Mouse (Mus musculus) kidney, embryonic 14.5 days (tissue): ENCODE data around the gene Alg6. TPM values are rescaled to one million over a fixed set of nuclear protein-coding genes. Genes with fewer than 3 reads are reported as not detected.

ENCODE experiments used
- ATAC-seq: fragments of 200-750 bp; cut with Nextera tagmentation; 2 replicates; pipeline ENCODE4 v1.8.0; 2017; ENCODE audit warnings: moderate number of reproducible peaks, mild to moderate bottlenecking, moderate TSS enrichment, moderate library complexity; ENCODE audit not compliant: low FRiP score, low TSS enrichment
- H3K27ac ChIP-seq: fragments of 300-500 bp; sonication (generic); 2 replicates; pipeline ENCODE4 v1.5.1; 2014; ENCODE audit warnings: low read depth, mild to moderate bottlenecking, low read length, moderate library complexity, mixed read lengths
- H3K27me3 ChIP-seq: fragments of 300-500 bp; sonication (generic); 2 replicates; pipeline ENCODE4 v1.6.1; 2014; ENCODE audit warnings: mild to moderate bottlenecking, low read length; ENCODE audit not compliant: control insufficient read depth, insufficient read depth
- H3K36me3 ChIP-seq: fragments of 300-500 bp; sonication (generic); 2 replicates; pipeline ENCODE4 v1.6.1; 2014; ENCODE audit warnings: low read length, mixed read lengths; ENCODE audit not compliant: control insufficient read depth, insufficient read depth
- H3K4me1 ChIP-seq: fragments of 300-500 bp; sonication (generic); 2 replicates; pipeline ENCODE4 v1.6.1; 2014; ENCODE audit warnings: low read length, mixed read lengths; ENCODE audit not compliant: control insufficient read depth, insufficient read depth
- H3K4me2 ChIP-seq: fragments of 300-500 bp; sonication (generic); replicated peaks from 2 replicates; pipeline ENCODE4 v1.6.1; 2014; ENCODE audit warnings: low read depth, mild to moderate bottlenecking, low read length
- H3K4me3 ChIP-seq: fragments of 300-500 bp; sonication (generic); 2 replicates; pipeline ENCODE4 v1.5.1; 2014; ENCODE audit warnings: mild to moderate bottlenecking, low read length
- H3K9ac ChIP-seq: fragments of 300-500 bp; sonication (generic); 2 replicates; pipeline ENCODE4 v1.6.1; 2014; ENCODE audit warnings: low read depth, mild to moderate bottlenecking, low read length, moderate library complexity
- H3K9me3 ChIP-seq: fragments of 300-500 bp; sonication (generic); 2 replicates; pipeline ENCODE4 v1.6.1; 2016; ENCODE audit warnings: low read length; ENCODE audit not compliant: control insufficient read depth
- WGBS: fragments of 180-500 bp; shearing (Covaris S2); extraction: QIAGEN DNeasy Blood & Tissue Kit; methylation state at CpG from one replicate; pipeline ENCODE4 v1.1.7; 2014; 5-methylcytosine and 5-hydroxymethylcytosine counted together
- polyA plus RNA-seq: library from polyadenylated mRNA; unstranded; fragments of >200 nt; fragmentation: Nextera tagmentation; extraction: Ambion mirVana; gene quantifications from 2 replicates; pipeline ENCODE4 v1.2.1, GENCODE M21; 2014

Alg6 gene
- 27.2 and 34.1 TPM in 2 replicates for polyA plus RNA-seq

- Histone ChIP-seq H3K27me3 (no peaks in the 10 kb centered on the region), H3K27ac (no peak within 1 kb of the TSS; the same call in 1 of the 2 replicates), H3K9ac (peak within 1 kb of the TSS; percentile 73), H3K4me3 (peak within 1 kb of the TSS; percentile 63), H3K9me3 (no peaks in the 10 kb centered on the region), H3K4me2 (peak within 1 kb of the TSS; percentile 48), H3K4me1 (0 out of 2 replicates have a peak, but pooled peaks cover 4% of the 10 kb centered on the region), H3K36me3 (peaks cover 9% of the 10 kb centered on the region; the same call in 1 of the 2 replicates)
- ATAC-seq = peak; percentile 96
- WGBS = 3% methylated on average over 46 of the region's 46 CpGs
These were observed at the start of gene Alg6 for GRCm38 (mm10) chr4:99714904-99715782. Gene Alg6, plus strand, starts transcription at chr4:99715664.

- Histone ChIP-seq H3K36me3 (no peaks in the 10 kb centered on the region), H3K9me3 (no peaks in the 10 kb centered on the region), H3K4me1 (no peaks in the 10 kb centered on the region), H3K9ac (no peak overlapping the region), H3K27ac (no peak overlapping the region), H3K27me3 (peaks cover 1% of the 10 kb centered on the region; the same call in 1 of the 2 replicates), H3K4me2 (no peak overlapping the region), H3K4me3 (no peak overlapping the region)
- ATAC-seq = no peak
- 88% methylated on average over 7 of the region's 7 CpGs for WGBS
These were observed 45.1 kb upstream of the Alg6 start for GRCm38 (mm10) chr4:99670203-99670851.

GRCm38 (mm10) chr4:99675191-99675590, 40.3 kb upstream of the Alg6 start:
- no peaks in the 10 kb centered on the region for H3K27me3 ChIP-seq
- H3K9ac ChIP-seq = no peak overlapping the region
- H3K36me3 ChIP-seq = no peaks in the 10 kb centered on the region
- H3K27ac ChIP-seq = no peak overlapping the region
- ATAC-seq = no peak
- no peaks in the 10 kb centered on the region for H3K4me1 ChIP-seq
- H3K4me3 ChIP-seq = no peak overlapping the region
- H3K4me2 ChIP-seq = no peak overlapping the region
- H3K9me3 ChIP-seq = no peaks in the 10 kb centered on the region

- 81% methylated on average over 6 of the region's 6 CpGs for WGBS
- no peaks in the 10 kb centered on the region for H3K9me3 ChIP-seq
- no peaks in the 10 kb centered on the region for H3K27me3 ChIP-seq
- H3K4me2 ChIP-seq = no peak overlapping the region
- no peak overlapping the region for H3K9ac ChIP-seq
- no peaks in the 10 kb centered on the region for H3K36me3 ChIP-seq
- H3K4me3 ChIP-seq = no peak overlapping the region
- no peak overlapping the region for H3K27ac ChIP-seq
- no peaks in the 10 kb centered on the region for H3K4me1 ChIP-seq
- no peak for ATAC-seq
These were observed 31.5 kb upstream of the Alg6 start for GRCm38 (mm10) chr4:99683941-99684340.

GRCm38 (mm10) chr4:99686308-99686707, 29.2 kb upstream of the Alg6 start:
- Histone ChIP-seq H3K4me1 (no peaks in the 10 kb centered on the region), H3K9me3 (no peaks in the 10 kb centered on the region), H3K4me3 (no peak overlapping the region), H3K27me3 (no peaks in the 10 kb centered on the region), H3K27ac (no peak overlapping the region), H3K36me3 (no peaks in the 10 kb centered on the region), H3K9ac (no peak overlapping the region), H3K4me2 (no peak overlapping the region)
- 46% methylated on average over 5 of the region's 5 CpGs for WGBS
- ATAC-seq = no peak

GRCm38 (mm10) chr4:99712583-99713183, 2.8 kb upstream of the Alg6 start:
- H3K9ac ChIP-seq = no peak overlapping the region
- H3K4me2 ChIP-seq = no peak overlapping the region
- no peaks in the 10 kb centered on the region for H3K36me3 ChIP-seq
- H3K27ac ChIP-seq = no peak overlapping the region
- no peaks in the 10 kb centered on the region for H3K9me3 ChIP-seq
- no peak for ATAC-seq
- H3K4me3 ChIP-seq = no peak overlapping the region
- 0 out of 2 replicates have a peak, but pooled peaks cover 4% of the 10 kb centered on the region for H3K4me1 ChIP-seq
- H3K27me3 ChIP-seq = no peaks in the 10 kb centered on the region
- 84% methylated on average over 6 of the region's 6 CpGs for WGBS

GRCm38 (mm10) chr4:99713971-99714370, 1.5 kb upstream of the Alg6 start:
- H3K27ac ChIP-seq = no peak overlapping the region
- H3K4me2 ChIP-seq = no peak overlapping the region
- ATAC-seq = no peak
- H3K4me3 ChIP-seq = no peak overlapping the region
- WGBS = 90% methylated on average over 6 of the region's 6 CpGs
- H3K36me3 ChIP-seq = peaks cover under 1% of the 10 kb centered on the region; the same call in 1 of the 2 replicates
- H3K27me3 ChIP-seq = no peaks in the 10 kb centered on the region
- no peak overlapping the region for H3K9ac ChIP-seq
- no peaks in the 10 kb centered on the region for H3K9me3 ChIP-seq
- 0 out of 2 replicates have a peak, but pooled peaks cover 4% of the 10 kb centered on the region for H3K4me1 ChIP-seq

- no peaks in the 10 kb centered on the region for H3K27me3 ChIP-seq
- peaks cover 10% of the 10 kb centered on the region; the same call in 1 of the 2 replicates for H3K36me3 ChIP-seq
- ATAC-seq = no peak; the same call in 1 of the 2 replicates
- peak overlapping the region; percentile 73 for H3K9ac ChIP-seq
- no peaks in the 10 kb centered on the region for H3K9me3 ChIP-seq
- WGBS = 28% methylated on average over 25 of the region's 25 CpGs
- H3K27ac ChIP-seq = no peak overlapping the region
- 0 out of 2 replicates have a peak, but pooled peaks cover 4% of the 10 kb centered on the region for H3K4me1 ChIP-seq
- peak overlapping the region; percentile 63 for H3K4me3 ChIP-seq
- peak overlapping the region; percentile 48 for H3K4me2 ChIP-seq
These were observed 436 bp downstream of the Alg6 start for GRCm38 (mm10) chr4:99715783-99716416.
